Mouse (Mus musculus) MEL (cell line): ENCODE data around the gene Oxsr1. TPM values are rescaled to one million over a fixed set of nuclear protein-coding genes. Genes with fewer than 3 reads are reported as not detected.

ENCODE experiments used
- DNase-seq: peaks from one replicate; pipeline ENCODE4 v3.0.0; 2011; ENCODE audit warnings: low read depth, low spot score
- H3K27ac ChIP-seq: 2 replicates; pipeline ENCODE4 v1.5.1; 2012; ENCODE audit warnings: low read depth, mild to moderate bottlenecking, control low read depth, low read length, moderate library complexity; ENCODE audit not compliant: control insufficient read depth
- H3K27me3 ChIP-seq, 2 experiments: fragments of 150-350 bp in 1 of 2; sonication (generic) in 1 of 2; 2 replicates each; pipeline ENCODE4 v1.6.1; 2012; ENCODE audit warnings: low read length in 2 of 2, mild to moderate bottlenecking in 2 of 2, improper control_type of control experiment in 1 of 2, moderate library complexity in 1 of 2; ENCODE audit not compliant: insufficient read depth in 2 of 2, control insufficient read depth in 1 of 2
- H3K36me3 ChIP-seq, 2 experiments: 2 replicates each; pipeline ENCODE4 v1.6.1; 2012 to 2014; ENCODE audit warnings: low read length in 2 of 2, improper control_type of control experiment in 1 of 2, inconsistent platforms in 1 of 2, mild to moderate bottlenecking in 1 of 2; ENCODE audit not compliant: insufficient read depth in 2 of 2, control insufficient read depth in 1 of 2
- H3K4me1 ChIP-seq, 2 experiments: fragments of 150-350 bp in 1 of 2; sonication (generic) in 1 of 2; 2 replicates each; pipeline ENCODE4 v1.6.1; 2012; ENCODE audit warnings: low read length in 2 of 2, improper control_type of control experiment in 1 of 2, mild to moderate bottlenecking in 1 of 2; ENCODE audit not compliant: insufficient read depth in 2 of 2, control insufficient read depth in 1 of 2
- H3K4me3 ChIP-seq, 2 experiments: fragments of 150-350 bp in 1 of 2; sonication (generic) in 1 of 2; 2 replicates each; pipeline ENCODE4 v1.5.1; 2012; ENCODE audit warnings: low read depth in 2 of 2, low read length in 2 of 2, mild to moderate bottlenecking in 2 of 2, moderate library complexity in 2 of 2, control low read depth in 1 of 2, improper control_type of control experiment in 1 of 2; ENCODE audit not compliant: control insufficient read depth in 1 of 2, insufficient read depth in 1 of 2
- H3K79me2 ChIP-seq: 2 replicates; pipeline ENCODE4 v1.6.1; 2012; ENCODE audit warnings: mild to moderate bottlenecking, low read length, moderate library complexity; ENCODE audit not compliant: control insufficient read depth, poor library complexity, insufficient read depth
- H3K9ac ChIP-seq: 2 replicates; pipeline ENCODE4 v1.6.1; 2012; ENCODE audit warnings: low read depth, mild to moderate bottlenecking, control low read depth, low read length, moderate library complexity; ENCODE audit not compliant: control insufficient read depth, poor library complexity, severe bottlenecking
- H3K9me3 ChIP-seq: fragments of 150-350 bp; sonication (generic); replicated peaks from 2 replicates; pipeline ENCODE4 v1.6.1; 2012; ENCODE audit warnings: mild to moderate bottlenecking, low read length, improper control_type of control experiment, moderate library complexity; ENCODE audit not compliant: insufficient read depth
- BHLHE40 ChIP-seq: IDR thresholded peaks from 2 replicates; pipeline ENCODE4 v1.6.1; 2012; ENCODE audit warnings: low read depth, mild to moderate bottlenecking, inconsistent platforms, low read length, improper control_type of control experiment, borderline replicate concordance
- CHD2 ChIP-seq: IDR thresholded peaks from 2 replicates; pipeline ENCODE4 v1.6.1; 2011; ENCODE audit warnings: low read length, improper control_type of control experiment
- ELF1 ChIP-seq: IDR thresholded peaks from 2 replicates; pipeline ENCODE4 v1.6.1; 2014; ENCODE audit warnings: low read depth, mild to moderate bottlenecking, inconsistent platforms, low read length, improper control_type of control experiment, moderate library complexity
- ETS1 ChIP-seq: IDR thresholded peaks from 2 replicates; pipeline ENCODE4 v1.6.1; 2012; ENCODE audit warnings: low read depth, mild to moderate bottlenecking, inconsistent platforms, low read length, improper control_type of control experiment, moderate library complexity
- GATA1 ChIP-seq: IDR thresholded peaks from 2 replicates; pipeline ENCODE4 v1.6.1; 2011; ENCODE audit warnings: low read depth, low read length, improper control_type of control experiment
- JUND ChIP-seq: IDR thresholded peaks from 2 replicates; pipeline ENCODE4 v1.6.1; 2011; ENCODE audit warnings: low read depth, mild to moderate bottlenecking, improper control_type of control experiment, low read length
- MAZ ChIP-seq: IDR thresholded peaks from 2 replicates; pipeline ENCODE4 v1.6.1; 2012; ENCODE audit warnings: low read depth, mild to moderate bottlenecking, inconsistent platforms, low read length, improper control_type of control experiment
- MXI1 ChIP-seq: IDR thresholded peaks from 2 replicates; pipeline ENCODE4 v1.6.1; 2011; ENCODE audit warnings: mild to moderate bottlenecking, low read depth, low read length, improper control_type of control experiment
- MYB ChIP-seq: IDR thresholded peaks from 2 replicates; pipeline ENCODE4 v1.6.1; 2011; ENCODE audit warnings: mild to moderate bottlenecking, low read depth, low read length, improper control_type of control experiment
- NELFE ChIP-seq: IDR thresholded peaks from 2 replicates; pipeline ENCODE4 v1.6.1; 2011; ENCODE audit warnings: low read depth, low read length, improper control_type of control experiment
- POLR2AphosphoS2 ChIP-seq: IDR thresholded peaks from 2 replicates; pipeline ENCODE4 v1.6.1; 2011; ENCODE audit warnings: low read length, improper control_type of control experiment
- RAD21 ChIP-seq: IDR thresholded peaks from 2 replicates; pipeline ENCODE4 v1.6.1; 2011; ENCODE audit warnings: mild to moderate bottlenecking, low read depth, low read length, improper control_type of control experiment
- RCOR1 ChIP-seq: IDR thresholded peaks from 2 replicates; pipeline ENCODE4 v1.6.1; 2012; ENCODE audit warnings: low read depth, mild to moderate bottlenecking, inconsistent platforms, low read length, improper control_type of control experiment
- SIN3A ChIP-seq: IDR thresholded peaks from 2 replicates; pipeline ENCODE4 v1.6.1; 2012; ENCODE audit warnings: low read length, improper control_type of control experiment, inconsistent platforms
- SMC3 ChIP-seq: IDR thresholded peaks from 2 replicates; pipeline ENCODE4 v1.6.1; 2011; ENCODE audit warnings: low read depth, low read length, improper control_type of control experiment
- TCF12 ChIP-seq: IDR thresholded peaks from 2 replicates; pipeline ENCODE4 v1.6.1; 2014; ENCODE audit warnings: low read depth, mild to moderate bottlenecking, inconsistent platforms, low read length, improper control_type of control experiment, moderate library complexity
- UBTF ChIP-seq: IDR thresholded peaks from 2 replicates; pipeline ENCODE4 v1.6.1; 2012; ENCODE audit warnings: low read depth, mild to moderate bottlenecking, inconsistent platforms, low read length, improper control_type of control experiment, moderate library complexity, borderline replicate concordance; ENCODE audit not compliant: insufficient read depth
- USF1 ChIP-seq: IDR thresholded peaks from 2 replicates; pipeline ENCODE4 v1.6.1; 2014; ENCODE audit warnings: low read depth, mild to moderate bottlenecking, inconsistent platforms, low read length, improper control_type of control experiment, moderate library complexity
- ZKSCAN1 ChIP-seq: IDR thresholded peaks from 2 replicates; pipeline ENCODE4 v1.6.1; 2012; ENCODE audit warnings: low read depth, mild to moderate bottlenecking, inconsistent platforms, low read length, improper control_type of control experiment, moderate library complexity
- ZMIZ1 ChIP-seq: IDR thresholded peaks from 2 replicates; pipeline ENCODE4 v1.6.1; 2012; ENCODE audit warnings: low read depth, mild to moderate bottlenecking, inconsistent platforms, low read length, improper control_type of control experiment, moderate library complexity
- ZNF384 ChIP-seq: IDR thresholded peaks from 2 replicates; pipeline ENCODE4 v1.6.1; 2012; ENCODE audit warnings: low read depth, mild to moderate bottlenecking, inconsistent platforms, low read length, improper control_type of control experiment
- polyA plus RNA-seq, 2 experiments: library from polyadenylated mRNA; stranded (reverse) in 1 of 2; unstranded in 1 of 2; fragments of >175 nt in 1 of 2; fragments of >200 nt in 1 of 2; gene quantifications; 2 replicates each; pipeline versions ENCODE4 v1.2.1 to v1.2.4; 2012; ENCODE audit warnings: low replicate concordance in 2 of 2, low read depth in 1 of 2; ENCODE audit not compliant: insufficient read length in 2 of 2, insufficient read depth in 1 of 2, missing spikeins in 1 of 2
- total RNA-seq: library from RNA; depleted of rRNA; stranded (reverse); fragments of 300-350 nt; gene quantifications from 2 replicates; pipeline ENCODE4 v1.2.3, GENCODE M21; 2012

The Oxsr1 gene
- total and polyA plus RNA-seq, 3 experiments: 25.6 to 304 (median 37.6) TPM

GRCm38 (mm10) chr9:119352060-119352459, 29.8 kb upstream of the Oxsr1 start (continued):
- no peak for TF ChIP-seq CHD2
- no peak for TF ChIP-seq MAZ

GRCm38 (mm10) chr9:119350947-119351705, 28.9 kb upstream of the Oxsr1 start:
- TF ChIP-seq ZNF384 (no peak), GATA1 (no peak), ELF1 (no peak), MYB (no peak), RAD21 (no peak), TCF12 (no peak), MXI1 (no peak), ZMIZ1 (no peak), POLR2AphosphoS2 (no peak), NELFE (no peak), UBTF (no peak), SMC3 (no peak), ETS1 (no peak), MAZ (no peak)

GRCm38 (mm10) chr9:119350531-119350930, 28.3 kb upstream of the Oxsr1 start:
- H3K79me2 ChIP-seq: no peaks in the 10 kb centered on the region
- no peak overlapping the region for H3K9ac ChIP-seq
- no peaks in the 10 kb centered on the region for H3K27me3 ChIP-seq
- DNase-seq: no peak
- H3K4me1 ChIP-seq: no peaks in the 10 kb centered on the region
- no peaks in the 10 kb centered on the region for H3K36me3 ChIP-seq
- H3K9me3 ChIP-seq: no peaks in the 10 kb centered on the region
- no peak overlapping the region for H3K4me3 ChIP-seq
- H3K27ac ChIP-seq: no peak overlapping the region
- TF ChIP-seq MAZ (no peak), NELFE (no peak), ELF1 (no peak), RCOR1 (no peak), ZKSCAN1 (no peak), JUND (no peak), BHLHE40 (no peak), USF1 (no peak), SIN3A (no peak)
- TF ChIP-seq, all 39 proteins: peak for 0

More at GRCm38 (mm10) chr9:119350947-119351705, 28.9 kb upstream of the Oxsr1 start:
- no peaks in the 10 kb centered on the region for H3K4me1 ChIP-seq
- H3K27ac ChIP-seq: no peak overlapping the region
- H3K79me2 ChIP-seq: no peaks in the 10 kb centered on the region
- no peak overlapping the region for H3K9ac ChIP-seq
- no peaks in the 10 kb centered on the region for H3K36me3 ChIP-seq
- no peaks in the 10 kb centered on the region for H3K27me3 ChIP-seq
- H3K9me3 ChIP-seq: no peaks in the 10 kb centered on the region
- H3K4me3 ChIP-seq: no peak overlapping the region
- DNase-seq: no peak
